Mouse (Mus musculus) liver, embryonic 11.5 days (tissue): Measurements from ENCODE around the gene Ankrd13b. TPM values are rescaled to one million over a fixed set of nuclear protein-coding genes. Genes with fewer than 3 reads are reported as not detected.

ENCODE experiments used
- ATAC-seq: fragments of 200-750 bp; cut with Nextera tagmentation; replicated peaks from 2 replicates; pipeline ENCODE4 v1.8.0; 2017; ENCODE audit warnings: moderate number of reproducible peaks, mild to moderate bottlenecking, moderate TSS enrichment, moderate library complexity; ENCODE audit not compliant: low FRiP score
- DNase-seq: peaks from one replicate; pipeline ENCODE4 v3.0.0-alpha.2; 2017; ENCODE audit warnings: low spot score
- H3K27ac ChIP-seq: fragments of 300-500 bp; sonication (generic); 2 replicates; pipeline ENCODE4 v1.5.1; 2014; ENCODE audit warnings: mild to moderate bottlenecking, low read depth, low read length, control low read depth
- H3K27me3 ChIP-seq: fragments of 300-500 bp; sonication (generic); replicated peaks from 2 replicates; pipeline ENCODE4 v1.6.1; 2014; ENCODE audit warnings: low read length, mixed read lengths; ENCODE audit not compliant: control insufficient read depth, insufficient read depth
- H3K36me3 ChIP-seq: fragments of 300-500 bp; sonication (generic); 2 replicates; pipeline ENCODE4 v1.6.1; 2014; ENCODE audit warnings: mild to moderate bottlenecking, low read length, moderate library complexity, mixed read lengths; ENCODE audit not compliant: control insufficient read depth, insufficient read depth
- H3K4me1 ChIP-seq: fragments of 300-500 bp; sonication (generic); replicated peaks from 2 replicates; pipeline ENCODE4 v1.6.1; 2014; ENCODE audit warnings: low read length, mixed read lengths; ENCODE audit not compliant: control insufficient read depth, insufficient read depth
- H3K4me2 ChIP-seq: fragments of 300-500 bp; sonication (generic); 2 replicates; pipeline ENCODE4 v1.6.1; 2014; ENCODE audit warnings: mild to moderate bottlenecking, control low read depth, moderate library complexity
- H3K4me3 ChIP-seq: fragments of 300-500 bp; sonication (generic); 2 replicates; pipeline ENCODE4 v1.5.1; 2014; ENCODE audit warnings: low read depth, low read length, control low read depth
- H3K9ac ChIP-seq: fragments of 300-500 bp; sonication (generic); 2 replicates; pipeline ENCODE4 v1.6.1; 2014; ENCODE audit warnings: low read depth, low read length, control low read depth
- H3K9me3 ChIP-seq: fragments of 300-500 bp; sonication (generic); 2 replicates; pipeline ENCODE4 v1.6.1; 2016; ENCODE audit warnings: low read length, inconsistent platforms, mixed read lengths; ENCODE audit not compliant: control insufficient read depth
- WGBS: fragments of 180-500 bp; shearing (Covaris S2); extraction: QIAGEN DNeasy Blood & Tissue Kit; methylation state at CpG from one replicate; pipeline ENCODE4 v1.1.7; 2014; 5-methylcytosine and 5-hydroxymethylcytosine counted together
- polyA plus RNA-seq: library from polyadenylated mRNA; unstranded; fragments of >200 nt; fragmentation: Nextera tagmentation; extraction: Ambion mirVana; gene quantifications from 2 replicates; pipeline ENCODE4 v1.2.1, GENCODE M21; 2014

Ankrd13b gene
- polyA plus RNA-seq, 1 experiment from 2014 or later: 5.6 TPM

- Histone ChIP-seq H3K27ac (no peak overlapping the region), H3K36me3 (no peaks in the 10 kb centered on the region), H3K9me3 (no peaks in the 10 kb centered on the region), H3K4me3 (peak overlapping the region; percentile 59), H3K9ac (no peak overlapping the region), H3K4me2 (peak overlapping the region; percentile 92), H3K4me1 (peaks cover 18% of the 10 kb centered on the region), H3K27me3 (peaks cover 72% of the 10 kb centered on the region)
- ATAC-seq (no peak), DNase-seq (no peak)
- WGBS: 52% methylated on average over 8 of the region's 8 CpGs
These were observed 26.4 kb downstream of the Ankrd13b start for GRCm38 (mm10) chr11:77463101-77463445.

- peak within 1 kb of the TSS; percentile 92 for H3K4me2 ChIP-seq
- ATAC-seq (peak; percentile 61; the same call in 1 of the 2 replicates), DNase-seq (peak; percentile 73)
- H3K9ac ChIP-seq: peak within 1 kb of the TSS; percentile 17
- no peaks in the 10 kb centered on the region for H3K36me3 ChIP-seq
- H3K9me3 ChIP-seq: no peaks in the 10 kb centered on the region
- under 1% methylated on average over 72 of the region's 73 CpGs for whole genome bisulfite sequencing
- H3K4me1 ChIP-seq: peaks cover 14% of the 10 kb centered on the region
- H3K27me3 ChIP-seq: peaks cover 67% of the 10 kb centered on the region
- no peak within 1 kb of the TSS for H3K27ac ChIP-seq
- peak within 1 kb of the TSS; percentile 59 for H3K4me3 ChIP-seq
These were observed 27.0 kb downstream of the Ankrd13b start, which contains the start of gene Coro6 for GRCm38 (mm10) chr11:77462283-77463100. Gene Coro6 (plus strand): TSS chr11:77462411.

- H3K9ac ChIP-seq: peak overlapping the region; percentile 17
- peak overlapping the region; percentile 59 for H3K4me3 ChIP-seq
- H3K27me3 ChIP-seq: peaks cover 60% of the 10 kb centered on the region
- 4% methylated on average over 6 of the region's 6 CpGs for WGBS
- H3K9me3 ChIP-seq: no peaks in the 10 kb centered on the region
- no peaks in the 10 kb centered on the region for H3K36me3 ChIP-seq
- DNase-seq (no peak), ATAC-seq (no peak)
- peaks cover 7% of the 10 kb centered on the region for H3K4me1 ChIP-seq
- H3K4me2 ChIP-seq: peak overlapping the region; percentile 92
- no peak overlapping the region for H3K27ac ChIP-seq
These were observed 27.6 kb downstream of the Ankrd13b start for GRCm38 (mm10) chr11:77461856-77462255.

- Histone ChIP-seq H3K9me3 (no peaks in the 10 kb centered on the region), H3K4me3 (no peak overlapping the region), H3K36me3 (peaks cover 4% of the 10 kb centered on the region; the same call in 1 of the 2 replicates), H3K27ac (no peak overlapping the region), H3K4me1 (no peaks in the 10 kb centered on the region), H3K4me2 (no peak overlapping the region), H3K9ac (no peak overlapping the region), H3K27me3 (peaks cover 10% of the 10 kb centered on the region)
- DNase-seq (no peak), ATAC-seq (no peak)
- WGBS: 73% methylated on average over 6 of the region's 6 CpGs
These were observed 32.6 kb downstream of the Ankrd13b start for GRCm38 (mm10) chr11:77456866-77457265.

- H3K36me3 ChIP-seq: peaks cover 4% of the 10 kb centered on the region; the same call in 1 of the 2 replicates
- H3K27ac ChIP-seq: no peak overlapping the region
- 86% methylated on average over 9 of the region's 9 CpGs for WGBS
- H3K9me3 ChIP-seq: no peaks in the 10 kb centered on the region
- no peak for ATAC-seq
- no peak overlapping the region for H3K9ac ChIP-seq
- no peak for DNase-seq
- H3K27me3 ChIP-seq: peaks cover 2% of the 10 kb centered on the region; the same call in 1 of the 2 replicates
- H3K4me2 ChIP-seq: no peak overlapping the region
- no peak overlapping the region for H3K4me3 ChIP-seq
- H3K4me1 ChIP-seq: no peaks in the 10 kb centered on the region
These were observed 33.5 kb downstream of the Ankrd13b start for GRCm38 (mm10) chr11:77455770-77456510.

- H3K9ac ChIP-seq: no peak overlapping the region
- peaks cover 9% of the 10 kb centered on the region; the same call in 1 of the 2 replicates for H3K36me3 ChIP-seq
- no peak for DNase-seq
- no peaks in the 10 kb centered on the region for H3K27me3 ChIP-seq
- no peak overlapping the region for H3K4me3 ChIP-seq
- no peak overlapping the region for H3K4me2 ChIP-seq
- ATAC-seq: no peak
- no peaks in the 10 kb centered on the region for H3K4me1 ChIP-seq
- WGBS: 92% methylated on average over 2 of the region's 2 CpGs
- no peaks in the 10 kb centered on the region for H3K9me3 ChIP-seq
- H3K27ac ChIP-seq: no peak overlapping the region
These were observed 36.1 kb downstream of the Ankrd13b start for GRCm38 (mm10) chr11:77453388-77453787.

- WGBS: 91% methylated on average over 2 of the region's 2 CpGs
- Histone ChIP-seq H3K4me1 (0 out of 2 replicates have a peak, but pooled peaks cover 2% of the 10 kb centered on the region), H3K9me3 (no peaks in the 10 kb centered on the region), H3K4me3 (no peak overlapping the region), H3K27ac (no peak overlapping the region), H3K4me2 (no peak overlapping the region), H3K9ac (no peak overlapping the region), H3K27me3 (no peaks in the 10 kb centered on the region), H3K36me3 (peaks cover 9% of the 10 kb centered on the region; the same call in 1 of the 2 replicates)
- no peak for ATAC-seq
- DNase-seq: no peak
These were observed 37.8 kb downstream of the Ankrd13b start for GRCm38 (mm10) chr11:77451670-77452069.

GRCm38 (mm10) chr11:77449224-77449623 lies 40.3 kb downstream of the Ankrd13b start:
- DNase-seq: no peak
- no peak overlapping the region for H3K4me2 ChIP-seq
- no peak overlapping the region for H3K9ac ChIP-seq
- no peak overlapping the region for H3K27ac ChIP-seq
- H3K27me3 ChIP-seq: no peaks in the 10 kb centered on the region
- H3K4me1 ChIP-seq: 0 out of 2 replicates have a peak, but pooled peaks cover 2% of the 10 kb centered on the region
- no peak overlapping the region for H3K4me3 ChIP-seq
- 86% methylated on average over 7 of the region's 7 CpGs for WGBS
- H3K36me3 ChIP-seq: peaks cover 5% of the 10 kb centered on the region; the same call in 1 of the 2 replicates
- no peak for ATAC-seq
- H3K9me3 ChIP-seq: no peaks in the 10 kb centered on the region
